Mouse (Mus musculus) retina, postnatal 7 days (tissue): ENCODE results near the gene Usp34.
"Not testable (repeated sequence)": the region's sequence is repeated elsewhere in the genome, so short reads cannot be mapped to it uniquely, and the experiment has no call there.

Source experiments
- DNase-seq: peaks from one replicate; pipeline ENCODE4 v3.0.0-alpha.2; 2012; ENCODE audit warnings: low read depth, low spot score

Gene Usp34

DNA sequence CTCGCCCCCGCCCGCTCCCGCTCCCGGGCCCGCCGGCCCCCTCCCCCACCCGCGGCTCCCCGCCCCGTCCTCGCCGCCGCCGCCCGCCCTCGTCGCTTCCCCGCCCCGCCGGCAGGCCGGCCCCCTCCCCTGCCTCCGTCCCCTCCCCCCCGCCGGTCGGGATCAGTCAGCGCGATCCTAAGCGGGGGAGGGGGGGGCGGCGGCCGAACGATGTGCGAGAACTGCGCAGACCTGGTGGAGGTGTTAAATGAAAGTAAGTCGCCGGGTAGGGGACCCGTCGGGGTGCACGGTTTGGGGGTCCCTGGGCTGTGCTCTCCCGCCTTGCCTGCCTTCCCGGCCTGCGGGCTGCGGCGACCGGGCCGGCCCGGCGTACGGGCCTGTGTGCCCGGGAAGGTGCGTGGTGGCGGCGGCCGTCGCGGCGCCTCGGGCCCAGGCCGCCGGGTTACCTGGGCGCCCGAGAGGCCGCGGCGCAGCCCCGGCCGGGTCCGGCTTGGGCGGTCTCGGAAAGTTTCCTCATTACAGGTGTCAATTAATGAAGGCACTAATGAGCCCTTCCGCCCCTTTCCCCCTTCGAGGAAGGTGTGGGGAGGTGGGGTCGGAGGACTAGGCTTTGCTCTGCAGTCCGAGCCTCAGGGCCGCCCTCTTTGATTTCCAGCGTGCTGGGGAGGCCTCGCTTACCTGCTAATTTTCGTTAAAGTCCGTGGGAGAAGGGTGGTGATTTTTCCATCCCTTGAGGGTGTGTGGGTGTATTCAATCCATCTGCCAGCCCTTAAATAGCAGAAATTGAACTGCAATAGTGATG is at the start of gene Usp34:
Gene Usp34, plus strand, starts transcription at position 132 of the 802 bp plus-strand sequence.
- peak; percentile 60 for DNase-seq

DNA sequence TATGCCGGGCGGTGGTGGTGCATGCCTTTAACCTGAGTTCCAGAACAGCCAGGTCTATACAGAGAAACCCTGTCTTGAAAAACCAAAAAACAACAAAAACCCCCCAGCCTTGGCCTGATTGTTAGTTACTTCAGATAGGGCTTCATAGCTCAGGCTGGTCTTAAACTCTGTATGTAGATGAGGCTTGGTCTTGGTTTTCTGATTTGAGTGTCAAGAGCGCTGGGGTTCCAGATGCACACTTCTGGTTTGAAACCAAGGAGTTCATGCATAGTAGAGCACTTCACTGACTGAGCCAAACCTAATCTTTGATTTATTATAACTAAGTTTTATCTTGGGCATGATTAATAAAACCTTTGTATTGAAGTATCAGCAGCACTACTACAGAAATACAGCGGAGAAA is 47.6 kb upstream of the Usp34 start:
- DNase-seq, result no peak

DNA sequence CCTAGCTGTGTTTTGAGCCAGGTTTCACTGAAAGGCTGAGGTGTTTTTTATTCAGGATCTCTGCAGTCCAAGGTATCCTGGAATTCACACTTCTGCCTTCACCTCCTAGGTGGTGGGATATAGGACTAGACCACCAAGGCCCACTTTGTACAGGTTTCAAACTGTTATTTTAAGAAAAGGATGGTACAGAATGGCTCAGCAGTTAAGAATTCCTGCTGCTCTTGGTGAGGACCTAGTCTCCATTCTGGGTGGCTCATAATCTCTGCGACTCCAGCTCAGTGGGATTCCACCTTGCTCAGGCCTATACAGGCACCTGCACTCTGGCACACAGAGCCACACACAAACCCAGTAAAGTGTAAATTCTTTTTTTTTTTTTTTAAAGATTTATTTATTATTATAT is 47.2 kb upstream of the Usp34 start:
- DNase-seq, result no peak

DNA sequence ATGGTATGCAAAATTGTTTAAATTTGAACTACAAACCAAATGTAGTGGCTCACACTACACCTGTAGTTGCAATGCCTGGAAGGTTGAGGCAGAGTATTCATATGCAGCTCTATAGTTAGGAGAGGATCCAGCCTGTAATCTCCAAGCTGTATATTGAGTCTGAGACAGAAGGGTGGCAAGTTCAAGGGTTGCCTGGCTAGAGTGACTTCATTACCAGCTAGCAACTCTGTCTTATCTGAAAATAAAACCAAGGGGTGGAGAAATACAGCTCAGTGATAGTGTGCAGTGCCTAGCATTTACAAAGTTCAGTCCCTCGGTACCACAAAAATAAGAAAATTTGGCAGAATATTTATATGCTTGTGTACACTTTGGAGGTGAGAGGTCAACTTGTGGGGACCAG is 46.5 kb upstream of the Usp34 start:
- no peak for DNase-seq

DNA sequence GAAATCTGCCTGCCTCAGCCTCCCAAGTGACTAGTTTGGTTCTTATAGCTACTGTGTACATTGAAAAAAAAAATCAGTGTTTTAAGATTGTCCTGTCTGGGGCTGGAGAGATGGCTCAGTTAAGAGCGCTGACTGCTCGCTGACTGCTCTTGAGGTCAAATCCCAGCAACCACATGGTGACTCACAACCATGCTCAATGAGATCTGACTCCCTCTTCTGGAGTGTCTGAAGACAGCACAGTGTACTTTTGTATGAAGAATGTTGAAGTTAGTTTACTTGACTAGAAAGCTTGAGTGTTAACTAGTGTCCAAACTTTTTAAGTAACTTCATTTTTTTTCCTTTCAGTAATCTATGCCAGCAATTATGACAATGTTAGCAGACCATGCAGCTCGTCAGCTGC is 45.2 kb upstream of the Usp34 start:
- no peak for DNase-seq

DNA sequence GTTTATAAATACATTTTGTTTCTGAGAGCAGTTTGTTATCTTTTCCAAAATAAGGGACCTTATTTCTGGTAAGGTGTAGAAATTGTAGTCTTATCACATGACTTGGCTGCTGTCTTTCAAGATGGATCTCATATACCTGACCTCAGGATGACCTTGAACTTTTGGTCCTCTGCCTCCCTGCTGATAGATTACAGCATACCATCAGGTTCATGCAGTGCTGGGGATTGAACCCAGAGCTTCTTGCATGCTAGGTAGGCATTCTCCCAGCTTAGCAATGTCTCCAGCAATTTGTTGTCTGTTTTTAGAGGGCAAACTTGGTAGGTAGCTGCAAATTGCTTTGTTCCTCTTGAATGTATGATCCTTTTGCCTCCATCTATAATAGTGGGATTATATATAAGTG is 41.7 kb upstream of the Usp34 start:
- no peak for DNase-seq

- DNase-seq, result no peak
Observed at GRCm38 (mm10) chr11:23271770-23272724, 34.6 kb upstream of the Usp34 start.

- no peak for DNase-seq
Observed at GRCm38 (mm10) chr11:23275780-23276179, 30.9 kb upstream of the Usp34 start.

DNA sequence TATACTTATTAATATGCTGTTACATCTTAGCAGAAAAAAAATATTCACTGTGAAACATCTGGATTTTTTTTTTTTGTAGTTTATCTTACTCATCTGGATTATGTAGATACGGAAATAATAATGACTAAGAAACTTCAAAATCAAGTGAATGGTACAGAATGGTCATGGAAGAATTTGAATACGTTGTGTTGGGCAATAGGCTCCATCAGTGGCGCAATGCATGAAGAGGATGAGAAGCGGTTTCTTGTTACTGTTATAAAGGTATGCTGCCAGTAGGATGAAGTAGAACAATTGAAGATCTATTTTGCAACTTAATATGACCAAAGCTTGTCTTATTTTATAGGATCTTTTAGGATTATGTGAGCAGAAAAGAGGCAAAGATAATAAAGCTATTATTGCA is 22.2 kb upstream of the Usp34 start:
- DNase-seq, result no peak

DNA sequence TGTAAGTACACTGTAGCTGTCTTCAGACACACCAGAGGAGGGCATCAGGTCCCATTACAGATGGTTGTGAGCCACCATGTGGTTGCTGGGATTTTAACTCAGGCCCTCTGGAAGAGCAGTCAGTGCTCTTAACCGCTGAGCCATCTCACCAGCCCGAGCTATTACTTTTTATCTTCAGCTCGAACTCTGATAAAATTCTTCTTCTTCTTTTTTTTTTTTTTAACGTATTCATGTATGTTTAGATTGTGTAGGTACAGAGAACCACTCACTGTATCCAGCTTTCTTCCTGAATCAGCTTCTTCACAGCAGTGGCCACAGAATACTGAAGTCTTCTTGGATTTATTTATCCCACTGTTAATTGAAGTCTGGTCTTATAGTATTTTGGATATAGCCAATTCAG is 17.8 kb upstream of the Usp34 start:
- not testable (repeated sequence) for DNase-seq

- DNase-seq, result no peak
Observed at GRCm38 (mm10) chr11:23297379-23297778, 9.3 kb upstream of the Usp34 start.

GRCm38 (mm10) chr11:23298301-23298700 is 8.4 kb upstream of the Usp34 start:
- no peak for DNase-seq

- no peak for DNase-seq
Observed at GRCm38 (mm10) chr11:23299910-23300309, 6.8 kb upstream of the Usp34 start.

DNA sequence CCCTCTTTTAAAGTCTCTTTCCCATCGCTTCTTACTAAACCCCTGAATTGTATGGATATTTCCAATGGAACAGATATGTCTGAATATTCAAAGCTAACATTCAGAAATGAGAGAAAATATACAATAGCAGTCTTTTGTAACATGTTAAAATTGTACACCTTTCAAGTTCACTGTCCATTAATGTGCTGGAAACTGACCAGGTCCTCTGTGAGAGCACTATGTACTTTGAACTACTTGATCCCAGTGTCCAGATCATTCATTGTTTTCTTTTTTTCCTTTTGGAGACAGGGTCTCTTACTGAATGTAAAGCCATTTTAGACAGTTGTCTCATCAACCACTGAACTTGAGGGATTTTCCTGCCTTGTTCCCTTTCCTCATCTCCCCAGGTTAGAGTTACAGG is 3.6 kb upstream of the Usp34 start:
- DNase-seq, result no peak

- DNase-seq, result not testable (repeated sequence)
Observed at GRCm38 (mm10) chr11:23305101-23305672, 1.5 kb upstream of the Usp34 start.

GRCm38 (mm10) chr11:23305673-23306608 is 754 bp upstream of the Usp34 start:
- DNase-seq, result peak; percentile 93

- DNase-seq, result no peak
Observed at GRCm38 (mm10) chr11:23307566-23307920, 848 bp downstream of the Usp34 start.

DNA sequence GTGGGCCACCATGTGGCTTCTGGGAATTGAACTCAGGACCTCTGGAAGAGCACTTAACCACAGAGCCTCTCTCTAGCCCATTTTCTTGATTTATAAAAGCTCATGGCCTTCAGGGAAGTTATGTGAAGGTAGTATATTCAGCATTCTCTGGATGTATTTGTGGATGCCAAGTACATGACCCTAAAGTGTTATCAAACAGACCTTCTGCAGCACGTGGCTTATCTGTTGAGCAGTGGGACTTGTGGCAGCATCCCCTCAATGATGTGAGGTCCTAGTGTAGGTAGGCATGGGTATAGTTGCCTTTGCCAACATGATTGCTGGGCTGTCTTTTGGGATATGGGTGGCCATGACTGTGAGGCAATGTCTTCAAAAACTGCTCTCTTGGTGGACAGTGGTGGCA is 6.8 kb downstream of the Usp34 start:
- DNase-seq, result no peak

- DNase-seq, result no peak
Observed at GRCm38 (mm10) chr11:23329413-23329812, 22.7 kb downstream of the Usp34 start.

GRCm38 (mm10) chr11:23332136-23332535 is 25.4 kb downstream of the Usp34 start:
- DNase-seq, result no peak

DNA sequence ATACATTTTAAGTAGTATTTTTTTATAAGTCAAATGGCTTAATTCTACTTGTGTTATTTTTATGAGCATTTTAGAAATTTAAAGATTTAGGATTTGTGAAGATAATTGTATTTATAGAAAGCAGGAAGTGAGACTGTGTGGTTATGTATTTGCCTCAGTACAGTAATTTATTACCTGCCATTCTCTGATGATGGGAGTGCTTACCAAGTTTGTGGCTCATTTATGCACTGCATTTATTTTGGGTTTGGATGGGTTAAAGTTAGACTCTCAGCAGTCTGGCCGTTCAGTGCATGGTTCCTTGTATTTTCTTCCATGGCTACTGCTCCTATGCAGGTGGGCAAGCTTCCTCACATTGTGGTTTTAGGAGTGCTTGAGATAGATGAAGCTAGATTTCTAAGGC is 28.5 kb downstream of the Usp34 start:
- DNase-seq, result no peak
